Mouse (Mus musculus): Measurements from ENCODE around the gene Mcm5.
A peak's percentile ranks its signal among the peaks of the same experiment; 100 is the strongest.

- TF ChIP-seq CTCF (IDR thresholded peaks at IDR 0.05; ENCODE audit: low read depth) (no peak), EP300 (IDR thresholded peaks at IDR 0.05; ENCODE audit: low read depth) (peak; percentile 92)
Observed at GRCm38 (mm10) chr8:75088989-75089881, 20.1 kb upstream of the Mcm5 start.
